Mouse (Mus musculus) midbrain, postnatal 0 days (tissue): Measurements from ENCODE around the gene Cbx5. TPM values are rescaled to one million over a fixed set of nuclear protein-coding genes. Genes with fewer than 3 reads are reported as not detected.
"Not testable (repeated sequence)": the region's sequence is repeated elsewhere in the genome, so short reads cannot be mapped to it uniquely, and the experiment has no call there.

Experiments used
- ATAC-seq: fragments of 200-750 bp; cut with Nextera tagmentation; 2 replicates; pipeline ENCODE4 v1.8.0; 2017; ENCODE audit warnings: moderate number of reproducible peaks, mild to moderate bottlenecking, moderate TSS enrichment, moderate library complexity; ENCODE audit not compliant: low FRiP score
- DNase-seq: peaks from one replicate; pipeline ENCODE4 v3.0.0-alpha.2; 2015; ENCODE audit warnings: low spot score
- H3K27ac ChIP-seq: fragments of 300-500 bp; sonication (generic); 2 replicates; pipeline ENCODE4 v1.5.1; 2014; ENCODE audit warnings: low read depth, mild to moderate bottlenecking, low read length, mixed read lengths
- H3K27me3 ChIP-seq: fragments of 300-500 bp; sonication (generic); 2 replicates; pipeline ENCODE4 v1.6.1; 2014; ENCODE audit warnings: low read length, control low read depth, mixed read lengths; ENCODE audit not compliant: insufficient read depth
- H3K36me3 ChIP-seq: fragments of 300-500 bp; sonication (generic); 2 replicates; pipeline ENCODE4 v1.6.1; 2014; ENCODE audit warnings: low read length, control low read depth, mixed read lengths; ENCODE audit not compliant: insufficient read depth
- H3K4me1 ChIP-seq: fragments of 300-500 bp; sonication (generic); 2 replicates; pipeline ENCODE4 v1.6.1; 2014; ENCODE audit warnings: mild to moderate bottlenecking, control low read depth, antibody characterized with exemption, low read length, mixed read lengths; ENCODE audit not compliant: insufficient read depth
- H3K4me2 ChIP-seq: fragments of 300-500 bp; sonication (generic); 2 replicates; pipeline ENCODE4 v1.6.1; 2014; ENCODE audit warnings: low read depth, mild to moderate bottlenecking, low read length, mixed read lengths; ENCODE audit not compliant: poor library complexity, severe bottlenecking
- H3K4me3 ChIP-seq: fragments of 300-500 bp; sonication (generic); 2 replicates; pipeline ENCODE4 v1.5.1; 2014; ENCODE audit warnings: low read depth, mild to moderate bottlenecking, low read length, moderate library complexity
- H3K9ac ChIP-seq: fragments of 300-500 bp; sonication (generic); replicated peaks from 2 replicates; pipeline ENCODE4 v1.6.1; 2014; ENCODE audit warnings: mild to moderate bottlenecking, low read length, moderate library complexity, mixed read lengths; ENCODE audit not compliant: poor library complexity, severe bottlenecking
- H3K9me3 ChIP-seq: fragments of 300-500 bp; sonication (generic); 2 replicates; pipeline ENCODE4 v1.6.1; 2016; ENCODE audit warnings: low read length, control low read depth
- CTCF ChIP-seq: IDR thresholded peaks from 2 replicates; pipeline ENCODE4 v1.5.1; 2016; ENCODE audit warnings: antibody characterized with exemption, mild to moderate bottlenecking
- whole genome bisulfite sequencing: fragments of 180-500 bp; shearing (Covaris S2); extraction: QIAGEN DNeasy Blood & Tissue Kit; methylation state at CpG from one replicate; pipeline ENCODE4 v1.1.7; 2014; 5-methylcytosine and 5-hydroxymethylcytosine counted together
- polyA plus RNA-seq: library from polyadenylated mRNA; unstranded; fragments of >200 nt; fragmentation: Nextera tagmentation; extraction: Ambion mirVana; gene quantifications from 2 replicates; pipeline ENCODE4 v1.2.1, GENCODE M21; 2015
- total RNA-seq: library from RNA; depleted of rRNA; stranded (reverse); fragments of >200 nt; gene quantifications from 2 replicates; pipeline ENCODE4 v1.2.3, GENCODE M21; 2014

Cbx5 gene
- total and polyA plus RNA-seq, 2 experiments from 2014 or later, result 106 to 190 TPM

DNA sequence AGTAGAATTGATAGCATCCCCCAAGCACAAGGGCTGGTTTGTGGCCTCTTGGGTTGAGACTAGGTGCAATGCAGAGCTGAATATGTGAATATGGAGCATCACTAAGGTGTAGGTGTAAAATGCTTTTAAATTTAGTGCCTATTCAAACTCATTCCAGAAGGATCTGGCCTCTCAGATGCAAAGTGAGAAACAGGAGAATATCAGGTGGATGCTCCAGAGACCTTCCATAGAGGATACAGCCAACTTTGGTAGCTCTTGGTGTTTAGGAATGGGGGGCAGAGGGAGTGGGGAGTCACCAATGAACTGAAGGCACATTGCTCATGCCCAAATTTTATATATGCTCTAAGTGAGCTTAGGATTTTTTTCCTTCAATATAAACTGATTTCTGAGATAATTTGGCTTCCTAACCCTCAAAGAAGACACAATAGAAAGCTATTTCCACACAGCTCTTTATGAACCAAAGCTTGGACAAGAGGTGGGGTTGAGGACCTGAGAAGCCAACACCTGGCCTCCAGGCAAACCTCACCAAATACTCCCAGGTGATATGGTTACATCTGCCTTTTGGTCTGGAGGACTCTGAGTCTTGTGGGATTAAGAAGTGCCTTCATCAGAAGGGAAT is 8.3 kb upstream of the Cbx5 start:
- Histone ChIP-seq H3K4me1 (no peaks in the 10 kb centered on the region), H3K27me3 (no peaks in the 10 kb centered on the region), H3K9me3 (no peaks in the 10 kb centered on the region), H3K27ac (no peak overlapping the region), H3K9ac (no peak overlapping the region), H3K36me3 (peaks cover 49% of the 10 kb centered on the region), H3K4me2 (no peak overlapping the region), H3K4me3 (no peak overlapping the region)
- no peak for TF ChIP-seq CTCF
- no peak for DNase-seq
- ATAC-seq, result no peak

DNA sequence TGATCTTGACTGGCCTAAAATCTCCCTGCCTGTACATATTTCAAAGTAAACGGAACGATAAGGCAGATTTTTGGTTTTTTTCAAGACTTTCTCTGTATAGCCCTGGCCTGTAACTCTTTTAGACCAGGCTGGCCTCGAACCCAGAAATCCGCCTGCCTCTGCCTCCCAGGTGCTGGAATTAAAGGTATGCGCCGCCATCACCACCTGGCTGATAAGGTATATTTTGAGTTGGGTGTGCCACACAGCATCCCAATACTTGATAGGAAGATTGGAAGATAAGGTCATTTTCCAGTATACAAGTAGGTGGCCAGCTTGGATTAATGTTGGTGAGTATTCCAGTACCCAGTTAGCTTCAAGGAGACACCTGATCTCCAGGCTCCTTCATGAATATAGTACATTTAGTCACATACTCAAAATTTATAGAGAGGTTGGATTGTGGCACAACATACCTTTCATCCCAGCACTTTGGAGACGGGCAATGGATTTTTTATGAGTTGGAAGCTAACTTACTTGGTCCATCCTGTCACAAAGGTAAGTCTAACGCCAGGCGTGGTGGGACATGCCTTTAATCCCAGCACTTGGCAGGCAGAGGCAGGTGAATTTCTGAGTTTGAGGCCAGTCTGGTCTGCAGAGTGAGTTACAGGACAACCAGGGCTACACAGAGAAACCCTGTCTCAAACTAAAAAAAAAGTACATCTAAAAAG is 7.6 kb upstream of the Cbx5 start:
- no peak overlapping the region for H3K9ac ChIP-seq
- H3K4me2 ChIP-seq, result no peak overlapping the region
- peaks cover 53% of the 10 kb centered on the region for H3K36me3 ChIP-seq
- no peak for ATAC-seq
- no peak for DNase-seq
- 90% methylated on average over 9 of the region's 9 CpGs for WGBS
- no peaks in the 10 kb centered on the region for H3K27me3 ChIP-seq
- no peak overlapping the region for H3K4me3 ChIP-seq
- no peaks in the 10 kb centered on the region for H3K4me1 ChIP-seq
- no peaks in the 10 kb centered on the region for H3K9me3 ChIP-seq
- TF ChIP-seq CTCF, result no peak
- H3K27ac ChIP-seq, result no peak overlapping the region

- WGBS, result 83% methylated on average over 6 of the region's 6 CpGs
- no peak overlapping the region for H3K4me3 ChIP-seq
- no peaks in the 10 kb centered on the region for H3K27me3 ChIP-seq
- TF ChIP-seq CTCF, result no peak
- DNase-seq (no peak), ATAC-seq (no peak)
- H3K27ac ChIP-seq, result no peak overlapping the region
- no peak overlapping the region for H3K9ac ChIP-seq
- H3K9me3 ChIP-seq, result no peaks in the 10 kb centered on the region
- H3K4me1 ChIP-seq, result no peaks in the 10 kb centered on the region
- peaks cover 53% of the 10 kb centered on the region for H3K36me3 ChIP-seq
- H3K4me2 ChIP-seq, result no peak overlapping the region
Observed at GRCm38 (mm10) chr15:103245616-103246015, 6.0 kb upstream of the Cbx5 start.

DNA sequence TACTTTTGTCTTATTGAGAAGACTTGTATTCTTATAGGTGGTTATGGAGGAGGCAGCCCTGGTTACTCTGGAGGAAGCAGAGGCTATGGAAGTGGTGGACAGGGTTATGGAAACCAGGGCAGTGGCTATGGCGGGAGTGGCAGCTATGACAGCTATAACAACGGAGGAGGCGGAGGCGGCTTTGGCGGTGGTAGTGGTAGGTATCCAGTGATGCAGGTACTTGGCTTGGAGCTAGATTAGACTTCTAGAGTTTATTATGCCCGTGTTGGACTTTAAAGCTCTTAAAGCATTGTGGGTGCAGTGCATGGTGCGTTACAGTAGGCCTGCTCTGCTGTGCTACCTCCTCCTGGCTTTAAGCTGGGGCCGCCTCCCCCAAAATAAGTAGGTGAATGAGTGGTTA is 3.3 kb upstream of the Cbx5 start:
- TF ChIP-seq CTCF, result no peak
- no peaks in the 10 kb centered on the region for H3K4me1 ChIP-seq
- WGBS, result 60% methylated on average over 8 of the region's 8 CpGs
- no peak overlapping the region for H3K27ac ChIP-seq
- no peak overlapping the region; the same call in 1 of the 2 replicates for H3K4me2 ChIP-seq
- H3K27me3 ChIP-seq, result no peaks in the 10 kb centered on the region
- H3K36me3 ChIP-seq, result peaks cover 39% of the 10 kb centered on the region
- no peaks in the 10 kb centered on the region for H3K9me3 ChIP-seq
- DNase-seq (no peak), ATAC-seq (no peak)
- no peak overlapping the region for H3K9ac ChIP-seq
- no peak overlapping the region for H3K4me3 ChIP-seq

GRCm38 (mm10) chr15:103241071-103242018 is 1.7 kb upstream of the Cbx5 start:
- not testable (repeated sequence) for ATAC-seq, H3K4me1 ChIP-seq, H3K9me3 ChIP-seq, DNase-seq, H3K27me3 ChIP-seq
- peak overlapping the region; percentile 65 for H3K4me3 ChIP-seq
- H3K27ac ChIP-seq, result peak overlapping the region; percentile 97
- peak overlapping the region; percentile 85 for H3K9ac ChIP-seq
- H3K4me2 ChIP-seq, result peak overlapping the region; percentile 61
- peaks cover 25% of the 10 kb centered on the region for H3K36me3 ChIP-seq
- WGBS, result 7% methylated on average over 11 of the region's 12 CpGs
